Mouse (Mus musculus): ENCODE data around the gene Hs2st1.

DNA sequence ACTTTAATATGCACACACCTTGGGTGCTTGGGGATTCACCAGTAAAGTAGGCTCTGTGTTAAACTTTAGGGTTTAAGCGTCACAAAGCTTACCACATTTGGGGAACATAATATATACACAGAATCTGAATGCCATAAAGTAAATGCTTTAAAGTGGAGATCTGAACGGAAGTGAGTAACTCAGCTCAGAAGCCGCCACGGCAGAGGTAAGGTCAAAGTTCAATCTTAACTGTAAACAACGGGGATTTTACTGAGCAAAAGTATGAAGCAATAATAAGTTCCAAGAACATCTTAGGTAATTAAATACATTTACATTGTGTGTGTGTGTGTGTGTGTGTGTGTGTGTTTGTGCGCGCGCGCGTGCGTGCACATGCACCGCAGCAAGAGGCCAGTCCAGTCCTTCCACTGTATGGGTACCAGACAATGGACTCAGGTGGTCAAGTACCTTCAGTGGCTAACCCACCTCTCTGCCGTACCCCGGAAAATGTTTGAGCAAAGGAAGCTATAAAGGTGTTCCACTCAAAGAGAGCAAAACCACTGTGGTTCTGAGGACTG is 123.8 kb downstream of the Hs2st1 start:
- TF ChIP-seq POLR2A (IDR thresholded peaks at IDR 0.05; ENCODE audit: extremely low read depth, insufficient read depth, low read length): no peak
- TF ChIP-seq CTCF (IDR thresholded peaks at IDR 0.05; ENCODE audit: extremely low read depth, insufficient read depth, low read length): no peak
